Mouse (Mus musculus) liver, embryonic 14.5 days (tissue): ENCODE data around the gene Igf2. TPM values are rescaled to one million over a fixed set of nuclear protein-coding genes. Genes with fewer than 3 reads are reported as not detected.
A peak's percentile ranks its signal among the peaks of the same experiment; 100 is the strongest.

ENCODE experiments used
- ATAC-seq: fragments of 200-750 bp; cut with Nextera tagmentation; 2 replicates; pipeline ENCODE4 v1.8.0; 2017; ENCODE audit warnings: moderate number of reproducible peaks, mild to moderate bottlenecking, moderate library complexity; ENCODE audit not compliant: insufficient read depth
- DNase-seq, 3 experiments: peaks; one replicate each; pipeline ENCODE4 v3.0.0-alpha.2; 2012 to 2013; ENCODE audit warnings: low read depth in 3 of 3, low spot score in 3 of 3
- H3K27ac ChIP-seq: fragments of 300-500 bp; sonication (generic); 2 replicates; pipeline ENCODE4 v1.5.1; 2014; ENCODE audit warnings: moderate library complexity, mild to moderate bottlenecking, control low read depth, inconsistent platforms
- H3K27me3 ChIP-seq: fragments of 300-500 bp; sonication (generic); 2 replicates; pipeline ENCODE4 v1.6.1; 2014; ENCODE audit warnings: mild to moderate bottlenecking, low read length, moderate library complexity; ENCODE audit not compliant: control insufficient read depth, insufficient read depth
- H3K36me3 ChIP-seq: fragments of 300-500 bp; sonication (generic); replicated peaks from 2 replicates; pipeline ENCODE4 v1.6.1; 2014; ENCODE audit warnings: low read depth; ENCODE audit not compliant: control insufficient read depth, insufficient read depth
- H3K4me1 ChIP-seq, 2 experiments: fragments of 200-500 bp in 1 of 2; fragments of 300-500 bp in 1 of 2; sonication (generic) in 1 of 2; replicated peaks; 2 replicates each; pipeline ENCODE4 v1.6.1; 2012 to 2014; ENCODE audit warnings: antibody characterized with exemption in 1 of 2, inconsistent platforms in 1 of 2, low read length in 1 of 2; ENCODE audit not compliant: control insufficient read depth in 2 of 2, insufficient read depth in 2 of 2
- H3K4me2 ChIP-seq: fragments of 300-500 bp; sonication (generic); 2 replicates; pipeline ENCODE4 v1.6.1; 2014; ENCODE audit warnings: low read depth, mild to moderate bottlenecking, control low read depth, moderate library complexity
- H3K4me3 ChIP-seq, 2 experiments: fragments of 200-500 bp in 1 of 2; fragments of 300-500 bp in 1 of 2; sonication (generic) in 1 of 2; 2 replicates each; pipeline ENCODE4 v1.5.1; 2012 to 2014; ENCODE audit warnings: low read depth in 2 of 2, low read length in 2 of 2, mild to moderate bottlenecking in 2 of 2, control low read depth in 1 of 2, inconsistent platforms in 1 of 2, moderate library complexity in 1 of 2; ENCODE audit not compliant: insufficient read depth in 1 of 2
- H3K9ac ChIP-seq: fragments of 300-500 bp; sonication (generic); replicated peaks from 2 replicates; pipeline ENCODE4 v1.6.1; 2014; ENCODE audit warnings: mild to moderate bottlenecking, control low read depth, moderate library complexity
- H3K9me3 ChIP-seq: fragments of 300-500 bp; sonication (generic); 2 replicates; pipeline ENCODE4 v1.6.1; 2016; ENCODE audit warnings: low read length, mixed read lengths; ENCODE audit not compliant: control insufficient read depth
- CTCF ChIP-seq: IDR thresholded peaks from 2 replicates; pipeline ENCODE4 v1.5.1; 2016; ENCODE audit warnings: antibody characterized with exemption, low read depth, control low read depth
- EP300 ChIP-seq: IDR thresholded peaks from 2 replicates; pipeline ENCODE4 v1.6.1; 2016; ENCODE audit warnings: antibody characterized with exemption, low read depth
- WGBS: fragments of 180-500 bp; shearing (Covaris S2); extraction: QIAGEN DNeasy Blood & Tissue Kit; methylation state at CpG from one replicate; pipeline ENCODE4 v1.1.7; 2014; ENCODE audit not compliant: insufficient replicate concordance; 5-methylcytosine and 5-hydroxymethylcytosine counted together
- polyA plus RNA-seq, 2 experiments: library from polyadenylated mRNA; depleted of rRNA in 1 of 2; stranded (reverse) in 1 of 2; unstranded in 1 of 2; fragments of >200 nt; fragmentation: Nextera tagmentation in 1 of 2; extraction: Ambion mirVana in 1 of 2; gene quantifications; 2 replicates each; pipeline versions ENCODE4 v1.2.1 to v1.2.3; 2012 to 2014

Igf2 gene
- polyA plus RNA-seq, 2 experiments = 416 to 904 TPM

GRCm38 (mm10) chr7:142659767-142660650 lies 6.6 kb downstream of the Igf2 start:
- H3K9me3 ChIP-seq = no peaks in the 10 kb centered on the region
- 3% methylated on average over 40 of the region's 43 CpGs for WGBS
- peak overlapping the region; percentile 35 to 41 for H3K4me3 ChIP-seq
- no peak for DNase-seq
- H3K4me2 ChIP-seq = peak overlapping the region; percentile 29
- ATAC-seq = no peak
- no peak for TF ChIP-seq CTCF
- no peak for TF ChIP-seq EP300
- H3K4me1 ChIP-seq = no peaks in the 10 kb centered on the region
- no peak overlapping the region; the same call in 1 of the 2 replicates for H3K27ac ChIP-seq
- peak overlapping the region; percentile 10 for H3K9ac ChIP-seq
- peaks cover 96% of the 10 kb centered on the region for H3K27me3 ChIP-seq
- H3K36me3 ChIP-seq = no peaks in the 10 kb centered on the region

DNA sequence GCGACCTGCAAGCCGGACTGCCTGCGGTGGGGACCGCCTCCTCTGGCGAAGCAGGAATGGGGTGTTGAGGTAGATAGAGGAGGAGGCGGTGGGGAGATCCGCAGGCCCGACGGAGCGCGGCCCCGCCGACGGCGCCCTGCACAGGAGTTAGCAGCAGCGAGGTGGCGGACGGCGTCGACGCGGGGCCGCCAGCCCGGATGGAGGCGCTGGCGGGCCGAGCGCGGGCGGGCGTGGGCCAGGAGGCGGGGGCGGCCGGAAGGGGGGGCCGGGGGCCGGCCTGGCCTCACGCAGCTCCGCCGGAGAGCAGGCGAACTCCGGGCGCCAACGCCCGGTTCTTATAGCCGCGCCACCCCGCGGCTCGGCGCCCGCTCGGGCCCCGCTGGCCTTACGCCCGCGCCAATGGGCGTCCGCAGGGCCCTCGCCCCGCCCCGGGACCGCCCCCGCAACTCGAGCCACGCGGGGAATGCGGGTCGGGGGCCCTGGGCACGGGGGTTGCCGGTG lies 7.4 kb downstream of the Igf2 start:
- H3K4me3 ChIP-seq = peak overlapping the region; percentile 35 to 50
- 2% methylated on average over 45 of the region's 70 CpGs for WGBS

GRCm38 (mm10) chr7:142658681-142659180 lies 7.9 kb downstream of the Igf2 start:
- peak overlapping the region; percentile 29 for H3K4me2 ChIP-seq
- H3K9ac ChIP-seq = peak overlapping the region; percentile 31; the same call in 1 of the 2 replicates
- ATAC-seq = no peak
- peak overlapping the region; percentile 35 to 50 for H3K4me3 ChIP-seq
- under 1% methylated on average over 39 of the region's 40 CpGs for WGBS
- no peak for DNase-seq
- H3K9me3 ChIP-seq = no peaks in the 10 kb centered on the region
- no peaks in the 10 kb centered on the region for H3K4me1 ChIP-seq
- no peaks in the 10 kb centered on the region for H3K36me3 ChIP-seq
- no peak overlapping the region for H3K27ac ChIP-seq
- peaks cover 96% of the 10 kb centered on the region for H3K27me3 ChIP-seq
- TF ChIP-seq EP300 (no peak), CTCF (no peak)

More for the DNA sequence above, 7.4 kb downstream of the Igf2 start:
- H3K4me1 ChIP-seq = no peaks in the 10 kb centered on the region
- TF ChIP-seq EP300 (no peak), CTCF (no peak)
- no peaks in the 10 kb centered on the region for H3K9me3 ChIP-seq
- peaks cover 96% of the 10 kb centered on the region for H3K27me3 ChIP-seq
- H3K36me3 ChIP-seq = no peaks in the 10 kb centered on the region
- no peak for DNase-seq
- H3K9ac ChIP-seq = peak overlapping the region; percentile 31; the same call in 1 of the 2 replicates
- no peak overlapping the region for H3K27ac ChIP-seq
- H3K4me2 ChIP-seq = peak overlapping the region; percentile 29; the same call in 1 of the 2 replicates
- ATAC-seq = peak; percentile 46

DNA sequence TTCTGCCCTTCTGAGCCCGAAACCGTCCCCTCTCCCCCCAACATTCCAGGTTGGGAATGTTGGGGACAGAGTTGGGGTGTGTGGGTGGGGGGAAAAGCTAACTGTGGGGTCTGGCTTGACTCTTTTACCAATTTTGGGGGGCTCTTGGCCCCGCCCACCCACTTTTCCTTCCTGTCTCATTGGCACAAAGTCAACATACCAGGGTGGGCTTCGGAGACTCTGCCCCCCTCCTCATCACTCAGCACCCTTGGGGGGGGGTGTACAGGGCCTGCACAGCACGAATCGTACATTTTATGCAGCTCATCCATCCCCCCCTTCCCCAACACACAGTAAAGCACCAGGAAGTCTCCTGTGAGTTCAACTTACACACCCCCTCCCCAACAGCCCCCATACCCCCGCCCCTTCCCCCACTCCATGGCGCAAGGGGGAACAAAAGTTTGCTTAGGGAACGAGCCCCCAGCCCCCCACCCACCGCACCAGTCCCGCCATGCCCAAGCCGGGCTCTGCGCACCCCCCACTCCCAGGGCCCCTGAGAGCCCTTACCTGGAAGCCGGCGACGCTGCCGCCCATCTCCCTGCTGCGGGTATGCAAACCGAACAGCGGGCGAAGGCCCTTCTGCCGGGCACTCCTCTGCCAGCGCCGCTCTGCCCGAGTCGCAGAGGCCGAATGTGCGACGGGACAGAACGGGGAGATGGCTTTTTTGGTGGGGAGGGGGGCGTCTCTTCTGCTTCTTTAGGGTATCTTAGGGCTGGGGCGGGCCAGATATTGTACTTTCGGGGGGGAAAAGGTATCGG lies 8.6 kb downstream of the Igf2 start:
- H3K4me2 ChIP-seq = peak overlapping the region; percentile 22
- 1% methylated on average over 34 of the region's 34 CpGs for WGBS
- peak overlapping the region; percentile 35 to 52 for H3K4me3 ChIP-seq
- H3K27me3 ChIP-seq = peaks cover 90% of the 10 kb centered on the region
- no peaks in the 10 kb centered on the region for H3K4me1 ChIP-seq
- peak; percentile 10; the same call in 1 of the 2 replicates for ATAC-seq
- no peak overlapping the region; the same call in 1 of the 2 replicates for H3K9ac ChIP-seq
- no peak for DNase-seq
- no peaks in the 10 kb centered on the region for H3K36me3 ChIP-seq
- H3K27ac ChIP-seq = no peak overlapping the region
- no peaks in the 10 kb centered on the region for H3K9me3 ChIP-seq
- TF ChIP-seq CTCF (no peak), EP300 (no peak)
